Mouse (Mus musculus): ENCODE data around the gene Gm10271.

GRCm38 (mm10) chr10:116943025-116943424, 29.4 kb downstream of the Gm10271 start:
- TF ChIP-seq CTCF (IDR thresholded peaks at IDR 0.05; ENCODE audit: insufficient read depth, low read length) (peak; percentile 59), POLR2A (IDR thresholded peaks at IDR 0.05; ENCODE audit: borderline replicate concordance, extremely low read depth, low read depth, low read length) (no peak)

Measured in lung, adult 2 months (tissue).